Mouse (Mus musculus): ENCODE measurements at regions not wholly inside any gene's neighbourhood (a gene's known extent, or its start where the extent isn't known, plus 50 kb on each side); places are given as distances from the start of the nearest gene placed in this dataset.

DNA sequence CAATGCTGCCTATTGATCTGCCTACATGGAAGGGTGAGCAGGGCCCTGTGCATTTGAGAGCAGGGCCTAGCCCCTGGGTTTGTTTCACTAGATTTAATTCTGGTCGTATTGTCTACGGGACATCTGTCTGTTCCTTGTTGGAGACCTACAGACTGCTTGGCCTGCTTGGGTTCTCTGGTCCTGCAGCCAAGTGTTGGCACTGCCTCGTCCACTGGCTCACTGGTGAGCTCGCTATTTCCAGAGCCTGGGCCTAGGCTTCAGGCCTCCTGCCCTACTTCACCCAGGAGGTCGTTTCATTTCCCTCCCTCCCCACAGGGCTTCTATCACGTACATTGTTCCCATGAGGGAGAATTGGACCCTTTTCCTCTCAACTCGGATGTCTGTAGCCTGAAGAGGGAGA, 62.2 kb upstream of the Blcap start:
- WGBS = 60% methylated on average over 7 of the region's 7 CpGs
- TF ChIP-seq POLR2A (IDR thresholded peaks at IDR 0.05; ENCODE audit: borderline replicate concordance, control insufficient read depth, low read depth, low read length) = no peak
- TF ChIP-seq CTCF (IDR thresholded peaks at IDR 0.05; ENCODE audit: control insufficient read depth, insufficient read depth, low read length) = no peak
- Histone ChIP-seq H3K27ac (ENCODE audit: control insufficient read depth, insufficient read depth, low read depth, low read length, poor library complexity) (no peak overlapping the region), H3K4me1 (ENCODE audit: control insufficient read depth, insufficient read depth, low read length) (no peaks in the 10 kb centered on the region), H3K4me3 (replicated peaks; ENCODE audit: control insufficient read depth, low read depth, low read length) (no peak overlapping the region)

- Histone ChIP-seq H3K4me3 (replicated peaks; ENCODE audit: control insufficient read depth, low read depth, low read length) (no peak overlapping the region), H3K27ac (ENCODE audit: control insufficient read depth, insufficient read depth, low read depth, low read length, poor library complexity) (no peak overlapping the region), H3K4me1 (ENCODE audit: control insufficient read depth, insufficient read depth, low read length) (no peaks in the 10 kb centered on the region)
- WGBS = 13% methylated on average over 14 of the region's 14 CpGs
- TF ChIP-seq POLR2A (IDR thresholded peaks at IDR 0.05; ENCODE audit: borderline replicate concordance, control insufficient read depth, low read depth, low read length) = no peak
- peak; percentile 75 for TF ChIP-seq CTCF (IDR thresholded peaks at IDR 0.05; ENCODE audit: control insufficient read depth, insufficient read depth, low read length)
Observed at GRCm38 (mm10) chr2:157635670-157636069, 64.6 kb upstream of the Blcap start.

DNA sequence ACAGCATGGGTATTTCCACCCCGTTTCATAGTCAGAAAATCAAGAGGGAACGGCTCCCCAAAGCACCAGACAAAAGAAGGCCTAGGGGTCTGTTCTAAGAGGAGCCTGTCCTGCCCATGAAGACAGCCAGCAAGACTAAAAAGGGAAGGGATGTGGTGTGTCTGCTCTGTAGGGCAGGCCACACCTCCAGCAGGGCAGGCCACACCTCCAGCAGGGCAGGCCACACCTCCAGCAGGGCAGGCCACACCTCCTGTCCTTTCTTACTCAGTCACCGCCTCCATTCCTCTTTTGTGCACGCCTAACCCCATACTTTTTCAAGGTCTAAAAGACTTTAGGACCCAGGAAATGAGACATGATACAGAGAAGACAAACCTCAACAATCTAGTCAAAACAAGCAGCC, 69.8 kb upstream of the Blcap start:
- TF ChIP-seq CTCF (IDR thresholded peaks at IDR 0.05; ENCODE audit: control insufficient read depth, insufficient read depth, low read length) (no peak), POLR2A (IDR thresholded peaks at IDR 0.05; ENCODE audit: borderline replicate concordance, control insufficient read depth, low read depth, low read length) (no peak)
- Histone ChIP-seq H3K4me3 (replicated peaks; ENCODE audit: control insufficient read depth, low read depth, low read length) (no peak overlapping the region), H3K27ac (ENCODE audit: control insufficient read depth, insufficient read depth, low read depth, low read length, poor library complexity) (no peak overlapping the region), H3K4me1 (ENCODE audit: control insufficient read depth, insufficient read depth, low read length) (no peaks in the 10 kb centered on the region)
- 30% methylated on average over 4 of the region's 4 CpGs for WGBS

DNA sequence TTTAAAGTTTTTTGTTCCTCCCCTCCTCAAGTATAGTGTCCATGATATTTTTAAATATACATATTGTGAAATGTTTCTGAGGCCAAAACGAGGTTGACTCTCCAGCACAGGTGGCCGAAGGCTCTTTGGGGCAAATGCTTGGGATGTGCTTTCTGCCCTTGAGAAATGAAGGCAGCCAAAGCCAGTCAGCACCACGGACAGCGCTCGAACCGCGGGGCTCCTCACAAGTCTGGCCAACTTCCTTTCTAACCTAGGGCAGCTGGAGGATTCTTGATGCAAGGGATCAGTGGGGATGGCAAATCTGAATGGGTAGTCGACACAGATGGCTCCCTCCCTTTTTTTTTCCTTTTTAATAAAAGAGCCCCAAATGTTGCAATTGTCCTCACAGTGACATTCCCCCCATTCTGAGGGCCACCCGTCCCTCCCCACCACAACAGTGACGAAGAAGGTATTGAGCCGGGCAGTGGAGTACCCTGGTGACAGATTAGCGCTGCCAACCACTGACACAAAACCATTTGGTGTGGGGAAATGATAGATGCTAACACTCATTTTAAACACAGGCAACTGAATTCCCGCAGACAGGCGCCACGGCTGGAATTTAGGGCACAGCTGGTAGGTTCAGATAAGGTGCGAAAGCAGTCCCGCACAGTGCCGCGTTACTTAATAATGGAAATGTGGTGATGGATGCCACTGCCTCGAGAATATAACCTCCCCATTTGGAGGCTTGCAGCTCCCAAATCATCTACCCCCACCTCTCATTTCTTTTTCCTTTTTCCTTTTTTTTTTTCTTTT, 73.4 kb upstream of the Ctnnbl1 start:
- 20% methylated on average over 20 of the region's 20 CpGs for WGBS
- H3K27ac ChIP-seq (ENCODE audit: control insufficient read depth, insufficient read depth, low read depth, low read length, poor library complexity) = no peak overlapping the region
- TF ChIP-seq CTCF (IDR thresholded peaks at IDR 0.05; ENCODE audit: control insufficient read depth, insufficient read depth, low read length) = no peak
- no peak for TF ChIP-seq POLR2A (IDR thresholded peaks at IDR 0.05; ENCODE audit: borderline replicate concordance, control insufficient read depth, low read depth, low read length)
- no peak overlapping the region for H3K4me3 ChIP-seq (replicated peaks; ENCODE audit: control insufficient read depth, low read depth, low read length)
- H3K4me1 ChIP-seq (ENCODE audit: control insufficient read depth, insufficient read depth, low read length) = no peaks in the 10 kb centered on the region

GRCm38 (mm10) chr2:157664481-157664880, 72.7 kb upstream of the Ctnnbl1 start:
- Histone ChIP-seq H3K4me3 (replicated peaks; ENCODE audit: control insufficient read depth, low read depth, low read length) (no peak overlapping the region), H3K27ac (ENCODE audit: control insufficient read depth, insufficient read depth, low read depth, low read length, poor library complexity) (no peak overlapping the region), H3K4me1 (ENCODE audit: control insufficient read depth, insufficient read depth, low read length) (no peaks in the 10 kb centered on the region)
- no peak for TF ChIP-seq CTCF (IDR thresholded peaks at IDR 0.05; ENCODE audit: control insufficient read depth, insufficient read depth, low read length)
- no peak for TF ChIP-seq POLR2A (IDR thresholded peaks at IDR 0.05; ENCODE audit: borderline replicate concordance, control insufficient read depth, low read depth, low read length)
- WGBS = 51% methylated on average over 6 of the region's 6 CpGs

GRCm38 (mm10) chr2:157670191-157670590, 67.0 kb upstream of the Ctnnbl1 start:
- WGBS = 67% methylated on average over 2 of the region's 2 CpGs

GRCm38 (mm10) chr2:157674906-157675305, 62.3 kb upstream of the Ctnnbl1 start:
- 63% methylated on average over 19 of the region's 19 CpGs for WGBS
- no peaks in the 10 kb centered on the region for H3K4me1 ChIP-seq (ENCODE audit: control insufficient read depth, insufficient read depth, low read length)
- TF ChIP-seq CTCF (IDR thresholded peaks at IDR 0.05; ENCODE audit: control insufficient read depth, insufficient read depth, low read length) (no peak), POLR2A (IDR thresholded peaks at IDR 0.05; ENCODE audit: borderline replicate concordance, control insufficient read depth, low read depth, low read length) (no peak)
- no peak overlapping the region for H3K27ac ChIP-seq (ENCODE audit: control insufficient read depth, insufficient read depth, low read depth, low read length, poor library complexity)
- no peak overlapping the region for H3K4me3 ChIP-seq (replicated peaks; ENCODE audit: control insufficient read depth, low read depth, low read length)

More at GRCm38 (mm10) chr2:157670191-157670590, 67.0 kb upstream of the Ctnnbl1 start:
- H3K4me3 ChIP-seq (replicated peaks; ENCODE audit: control insufficient read depth, low read depth, low read length) = no peak overlapping the region
- no peak overlapping the region for H3K27ac ChIP-seq (ENCODE audit: control insufficient read depth, insufficient read depth, low read depth, low read length, poor library complexity)
- TF ChIP-seq POLR2A (IDR thresholded peaks at IDR 0.05; ENCODE audit: borderline replicate concordance, control insufficient read depth, low read depth, low read length) (no peak), CTCF (IDR thresholded peaks at IDR 0.05; ENCODE audit: control insufficient read depth, insufficient read depth, low read length) (no peak)
- no peaks in the 10 kb centered on the region for H3K4me1 ChIP-seq (ENCODE audit: control insufficient read depth, insufficient read depth, low read length)

DNA sequence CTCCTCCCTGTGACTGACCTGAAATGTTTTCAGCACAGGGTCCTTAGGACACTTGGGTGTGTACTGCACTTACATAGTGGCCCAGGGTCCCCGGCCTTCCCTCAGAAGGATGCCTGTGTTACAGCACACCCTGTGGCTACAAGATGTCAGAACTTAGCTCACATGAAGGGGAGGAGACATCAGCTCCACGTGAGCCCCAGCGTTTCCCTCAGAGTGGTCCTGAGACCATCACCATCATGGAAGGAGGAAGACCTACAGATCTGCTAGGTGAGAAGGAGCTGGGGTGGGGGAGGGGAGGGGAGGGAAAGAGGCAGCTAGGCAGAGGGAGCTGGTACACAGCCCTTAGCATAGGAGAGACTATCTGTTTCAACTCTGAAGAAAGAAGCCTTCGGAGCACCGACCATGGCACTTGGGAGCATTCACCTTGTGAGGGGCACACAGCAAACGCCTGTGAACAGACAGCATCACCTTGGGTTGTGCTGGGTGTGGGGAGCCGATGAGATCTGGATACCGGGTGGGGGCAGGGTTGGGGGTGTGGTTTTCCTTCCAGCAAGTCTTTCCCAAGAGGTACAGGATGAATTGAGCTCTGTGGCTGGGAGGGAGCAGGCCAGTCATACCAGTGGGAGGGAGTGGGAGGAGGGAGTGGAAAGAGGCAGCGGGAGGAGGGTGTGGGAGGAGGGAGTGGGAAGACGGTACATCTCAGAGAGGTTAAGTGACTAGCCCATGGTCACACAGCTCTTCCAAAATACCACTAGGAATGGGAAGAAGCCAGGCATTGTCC, 60.6 kb upstream of the Ctnnbl1 start:
- no peak for TF ChIP-seq CTCF (IDR thresholded peaks at IDR 0.05; ENCODE audit: control insufficient read depth, insufficient read depth, low read length)
- no peak for TF ChIP-seq POLR2A (IDR thresholded peaks at IDR 0.05; ENCODE audit: borderline replicate concordance, control insufficient read depth, low read depth, low read length)
- no peaks in the 10 kb centered on the region for H3K4me1 ChIP-seq (ENCODE audit: control insufficient read depth, insufficient read depth, low read length)
- WGBS = 33% methylated on average over 10 of the region's 10 CpGs
- H3K27ac ChIP-seq (ENCODE audit: control insufficient read depth, insufficient read depth, low read depth, low read length, poor library complexity) = no peak overlapping the region
- no peak overlapping the region for H3K4me3 ChIP-seq (replicated peaks; ENCODE audit: control insufficient read depth, low read depth, low read length)
